Mouse (Mus musculus): ENCODE data around the gene Brinp3.

- no peak for TF ChIP-seq POLR2A (IDR thresholded peaks at IDR 0.05; ENCODE audit: low read depth, low read length)
- no peak for TF ChIP-seq CTCF (IDR thresholded peaks at IDR 0.05; ENCODE audit: borderline replicate concordance, insufficient read depth, low read length)
Observed at GRCm38 (mm10) chr1:146833888-146834287, 339.3 kb downstream of the Brinp3 start.
